Mouse (Mus musculus) forebrain, embryonic 12.5 days (tissue): ENCODE results near the gene Slc25a12. TPM values are rescaled to one million over a fixed set of nuclear protein-coding genes. Genes with fewer than 3 reads are reported as not detected.

Experiments used
- ATAC-seq: fragments of 200-750 bp; cut with Nextera tagmentation; 2 replicates; pipeline ENCODE4 v1.8.0; 2017; ENCODE audit warnings: moderate TSS enrichment; ENCODE audit not compliant: low FRiP score
- H3K27ac ChIP-seq: fragments of 300-500 bp; sonication (generic); 2 replicates; pipeline ENCODE4 v1.5.1; 2016; ENCODE audit warnings: mild to moderate bottlenecking
- H3K27me3 ChIP-seq: fragments of 300-500 bp; sonication (generic); 2 replicates; pipeline ENCODE4 v1.6.1; 2016; ENCODE audit warnings: mild to moderate bottlenecking
- H3K36me3 ChIP-seq: fragments of 300-500 bp; sonication (generic); replicated peaks from 2 replicates; pipeline ENCODE4 v1.6.1; 2016; ENCODE audit warnings: mild to moderate bottlenecking
- H3K4me1 ChIP-seq: fragments of 300-500 bp; sonication (generic); 2 replicates; pipeline ENCODE4 v1.6.1; 2016
- H3K4me2 ChIP-seq: fragments of 300-500 bp; sonication (generic); 2 replicates; pipeline ENCODE4 v1.6.1; 2016; ENCODE audit warnings: mild to moderate bottlenecking, moderate library complexity
- H3K4me3 ChIP-seq: fragments of 300-500 bp; sonication (generic); replicated peaks from 2 replicates; pipeline ENCODE4 v1.5.1; 2016; ENCODE audit warnings: mild to moderate bottlenecking
- H3K9ac ChIP-seq: fragments of 300-500 bp; sonication (generic); 2 replicates; pipeline ENCODE4 v1.6.1; 2016; ENCODE audit warnings: mild to moderate bottlenecking
- H3K9me3 ChIP-seq: fragments of 300-500 bp; sonication (generic); 2 replicates; pipeline ENCODE4 v1.6.1; 2016
- WGBS: fragments of 180-500 bp; shearing (Covaris S2); methylation state at CpG from one replicate; pipeline ENCODE4 v1.1.7; 2016; 5-methylcytosine and 5-hydroxymethylcytosine counted together
- polyA plus RNA-seq: library from polyadenylated mRNA; unstranded; fragments of >200 nt; fragmentation: Nextera tagmentation; extraction: Ambion mirVana; gene quantifications from 2 replicates; pipeline ENCODE4 v1.2.1, GENCODE M21; 2016

Gene Slc25a12
- polyA plus RNA-seq, 1 experiment from 2014 or later, result 53.8 TPM

GRCm38 (mm10) chr2:71347160-71347559 is 20.4 kb downstream of the Slc25a12 start:
- Histone ChIP-seq H3K4me2 (no peak overlapping the region), H3K36me3 (peaks cover 21% of the 10 kb centered on the region), H3K27me3 (no peaks in the 10 kb centered on the region), H3K4me1 (no peaks in the 10 kb centered on the region), H3K9me3 (no peaks in the 10 kb centered on the region), H3K9ac (no peak overlapping the region), H3K4me3 (no peak overlapping the region), H3K27ac (no peak overlapping the region)
- no peak for ATAC-seq
- 92% methylated on average over 10 of the region's 10 CpGs for WGBS

- no peaks in the 10 kb centered on the region for H3K9me3 ChIP-seq
- 92% methylated on average over 10 of the region's 10 CpGs for WGBS
- no peak for ATAC-seq
- no peaks in the 10 kb centered on the region for H3K27me3 ChIP-seq
- no peak overlapping the region for H3K9ac ChIP-seq
- H3K4me3 ChIP-seq, result no peak overlapping the region
- H3K4me2 ChIP-seq, result no peak overlapping the region
- no peak overlapping the region for H3K27ac ChIP-seq
- H3K36me3 ChIP-seq, result peaks cover 28% of the 10 kb centered on the region
- no peaks in the 10 kb centered on the region for H3K4me1 ChIP-seq
Measured at GRCm38 (mm10) chr2:71343884-71344640, 23.5 kb downstream of the Slc25a12 start.

GRCm38 (mm10) chr2:71340126-71340525 is 27.4 kb downstream of the Slc25a12 start:
- Histone ChIP-seq H3K4me2 (no peak overlapping the region), H3K9ac (no peak overlapping the region), H3K27me3 (no peaks in the 10 kb centered on the region), H3K4me3 (no peak overlapping the region), H3K27ac (no peak overlapping the region), H3K4me1 (no peaks in the 10 kb centered on the region), H3K9me3 (no peaks in the 10 kb centered on the region), H3K36me3 (peaks cover 30% of the 10 kb centered on the region)
- 91% methylated on average over 5 of the region's 5 CpGs for WGBS
- ATAC-seq, result no peak

GRCm38 (mm10) chr2:71338145-71338796 is 29.3 kb downstream of the Slc25a12 start:
- WGBS, result 87% methylated on average over 12 of the region's 12 CpGs
- Histone ChIP-seq H3K4me3 (no peak overlapping the region), H3K36me3 (peaks cover 23% of the 10 kb centered on the region), H3K9me3 (no peaks in the 10 kb centered on the region), H3K27me3 (no peaks in the 10 kb centered on the region), H3K27ac (no peak overlapping the region), H3K4me1 (no peaks in the 10 kb centered on the region), H3K9ac (no peak overlapping the region), H3K4me2 (no peak overlapping the region)
- ATAC-seq, result no peak

- H3K36me3 ChIP-seq, result peaks cover 16% of the 10 kb centered on the region; the same call in 1 of the 2 replicates
- H3K9ac ChIP-seq, result no peak overlapping the region
- no peak overlapping the region for H3K4me3 ChIP-seq
- H3K27me3 ChIP-seq, result no peaks in the 10 kb centered on the region
- no peaks in the 10 kb centered on the region for H3K9me3 ChIP-seq
- H3K4me2 ChIP-seq, result no peak overlapping the region
- ATAC-seq, result no peak
- H3K4me1 ChIP-seq, result no peaks in the 10 kb centered on the region
- 93% methylated on average over 6 of the region's 6 CpGs for WGBS
- H3K27ac ChIP-seq, result no peak overlapping the region
Measured at GRCm38 (mm10) chr2:71336631-71337030, 30.9 kb downstream of the Slc25a12 start.

GRCm38 (mm10) chr2:71336209-71336608 is 31.3 kb downstream of the Slc25a12 start:
- Histone ChIP-seq H3K27me3 (no peaks in the 10 kb centered on the region), H3K4me2 (no peak overlapping the region), H3K4me1 (no peaks in the 10 kb centered on the region), H3K9ac (no peak overlapping the region), H3K9me3 (no peaks in the 10 kb centered on the region), H3K4me3 (no peak overlapping the region), H3K27ac (no peak overlapping the region), H3K36me3 (peaks cover 15% of the 10 kb centered on the region; the same call in 1 of the 2 replicates)
- WGBS, result 76% methylated on average over 5 of the region's 6 CpGs
- ATAC-seq, result no peak

GRCm38 (mm10) chr2:71333986-71334822 is 33.3 kb downstream of the Slc25a12 start:
- H3K4me2 ChIP-seq, result no peak overlapping the region
- no peak for ATAC-seq
- H3K4me1 ChIP-seq, result no peaks in the 10 kb centered on the region
- no peaks in the 10 kb centered on the region for H3K27me3 ChIP-seq
- no peaks in the 10 kb centered on the region for H3K9me3 ChIP-seq
- H3K36me3 ChIP-seq, result peaks cover 15% of the 10 kb centered on the region
- H3K9ac ChIP-seq, result no peak overlapping the region
- no peak overlapping the region for H3K4me3 ChIP-seq
- 93% methylated on average over 22 of the region's 22 CpGs for whole genome bisulfite sequencing
- no peak overlapping the region for H3K27ac ChIP-seq

- ATAC-seq, result no peak
- no peaks in the 10 kb centered on the region for H3K27me3 ChIP-seq
- H3K9ac ChIP-seq, result no peak overlapping the region
- H3K4me1 ChIP-seq, result peaks cover 2% of the 10 kb centered on the region; the same call in 1 of the 2 replicates
- H3K4me2 ChIP-seq, result no peak overlapping the region
- WGBS, result 90% methylated on average over 3 of the region's 3 CpGs
- peaks cover 17% of the 10 kb centered on the region for H3K36me3 ChIP-seq
- H3K9me3 ChIP-seq, result no peaks in the 10 kb centered on the region
- no peak overlapping the region for H3K27ac ChIP-seq
- no peak overlapping the region for H3K4me3 ChIP-seq
Measured at GRCm38 (mm10) chr2:71329761-71330160, 37.8 kb downstream of the Slc25a12 start.

- 65% methylated on average over 15 of the region's 15 CpGs for WGBS
- no peak overlapping the region for H3K4me2 ChIP-seq
Measured at GRCm38 (mm10) chr2:71328391-71329160, 39.0 kb downstream of the Slc25a12 start.

GRCm38 (mm10) chr2:71327715-71328114 is 39.8 kb downstream of the Slc25a12 start:
- Histone ChIP-seq H3K27me3 (no peaks in the 10 kb centered on the region), H3K9ac (no peak overlapping the region), H3K27ac (no peak overlapping the region), H3K9me3 (no peaks in the 10 kb centered on the region), H3K36me3 (peaks cover 18% of the 10 kb centered on the region), H3K4me1 (peaks cover 2% of the 10 kb centered on the region; the same call in 1 of the 2 replicates), H3K4me2 (no peak overlapping the region), H3K4me3 (no peak overlapping the region)
- 88% methylated on average over 2 of the region's 2 CpGs for WGBS
- ATAC-seq, result no peak

More at GRCm38 (mm10) chr2:71328391-71329160, 39.0 kb downstream of the Slc25a12 start:
- no peak overlapping the region for H3K9ac ChIP-seq
- no peak overlapping the region for H3K4me3 ChIP-seq
- ATAC-seq, result no peak
- H3K27me3 ChIP-seq, result no peaks in the 10 kb centered on the region
- no peaks in the 10 kb centered on the region for H3K9me3 ChIP-seq
- peaks cover 14% of the 10 kb centered on the region for H3K36me3 ChIP-seq
- H3K27ac ChIP-seq, result no peak overlapping the region
- peaks cover 2% of the 10 kb centered on the region; the same call in 1 of the 2 replicates for H3K4me1 ChIP-seq

GRCm38 (mm10) chr2:71326766-71327464 is 40.6 kb downstream of the Slc25a12 start:
- 81% methylated on average over 11 of the region's 11 CpGs for WGBS
- Histone ChIP-seq H3K27ac (no peak overlapping the region), H3K4me3 (no peak overlapping the region), H3K9ac (no peak overlapping the region), H3K4me1 (peaks cover 2% of the 10 kb centered on the region; the same call in 1 of the 2 replicates), H3K4me2 (no peak overlapping the region), H3K36me3 (peaks cover 21% of the 10 kb centered on the region), H3K9me3 (no peaks in the 10 kb centered on the region), H3K27me3 (no peaks in the 10 kb centered on the region)
- no peak for ATAC-seq
